Mouse (Mus musculus): ENCODE results near the gene Desi1. TPM values are rescaled to one million over a fixed set of nuclear protein-coding genes. Genes with fewer than 3 reads are reported as not detected.

The Desi1 gene
- total RNA-seq (2021), result 100 to 1,000 TPM in 1 of 2 experiments, 10 to 100 TPM in 1; 54.2 to 105 TPM
- long read RNA-seq, experiment 1, transcript Desi1-206 (6 exons, 2,934 nt), result major isoform, 85 of 158 reads
- long read RNA-seq, experiment 1, transcript Desi1-205 (5 exons, 2,854 nt), result minor isoform, 7 of 158 reads
- long read RNA-seq, experiment 1, partial matches to known transcripts, result 0 of 158 reads
- long read RNA-seq, experiment 1, other reads (novel, unspliced or antisense), result 66 of 158 reads
- long read RNA-seq, experiment 2, transcript Desi1-206 (6 exons, 2,934 nt), result major isoform, 19 of 46 reads
- long read RNA-seq, experiment 2, partial matches to known transcripts, result 1 of 46 reads
- long read RNA-seq, experiment 2, other reads (novel, unspliced or antisense), result 24 of 46 reads

- no peak for DNase-seq
Observed at GRCm38 (mm10) chr15:82033762-82034161, at the start of gene Desi1. Gene Desi1 (minus strand): TSS chr15:82033862.

GRCm38 (mm10) chr15:82081161-82081560 lies 47.5 kb upstream of the Desi1 start:
- DNase-seq, result peak; percentile 28 to 41

- no peak for DNase-seq
Observed at GRCm38 (mm10) chr15:82079883-82080282, 46.2 kb upstream of the Desi1 start.

DNA sequence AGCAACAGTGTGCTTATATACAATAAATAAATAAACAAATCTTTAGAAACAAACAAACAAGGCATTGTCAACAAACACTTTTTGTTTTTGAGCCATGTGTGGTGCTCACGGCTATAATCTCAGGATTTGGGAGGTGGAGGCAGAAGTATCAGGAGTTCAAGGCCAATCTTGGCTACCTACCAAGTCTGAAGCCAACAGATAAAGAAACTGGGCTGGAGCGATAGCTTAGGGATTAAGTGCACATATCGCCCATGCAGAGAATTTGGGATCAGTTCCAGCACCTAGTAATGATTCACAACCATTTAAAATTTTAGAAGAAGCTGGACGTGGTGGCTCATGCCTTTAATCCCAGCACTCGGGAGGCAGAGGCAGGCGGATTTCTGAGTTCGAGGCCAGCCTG lies 39.8 kb upstream of the Desi1 start:
- no peak for DNase-seq

GRCm38 (mm10) chr15:82071816-82072469 lies 38.3 kb upstream of the Desi1 start:
- DNase-seq, result no peak

DNA sequence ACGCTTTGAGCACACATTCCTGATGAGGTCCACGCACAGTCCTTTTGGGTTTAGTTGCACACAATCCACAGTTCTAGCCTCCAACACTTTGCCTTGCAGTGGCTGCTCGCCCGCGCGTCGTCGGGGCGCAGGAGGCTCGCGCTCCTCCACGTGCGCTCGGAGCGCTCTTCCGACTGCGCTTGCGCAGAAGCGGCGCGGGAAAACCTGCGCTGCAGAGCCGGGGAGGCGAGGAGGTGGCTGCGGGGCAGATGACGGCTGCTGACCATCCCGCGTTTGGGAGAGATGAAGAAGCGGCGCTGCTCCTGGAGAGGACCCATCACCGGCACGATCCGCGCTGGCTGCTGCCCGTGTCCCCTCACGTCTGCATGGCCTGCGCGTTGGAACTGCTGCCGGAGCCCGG lies 36.2 kb upstream of the Desi1 start, which contains the start of gene Mei1:
Gene Mei1, plus strand, starts transcription at position 99 of the 400 bp plus-strand sequence.
- DNase-seq, result no peak

- peak; percentile 66 to 86 for DNase-seq
Observed at GRCm38 (mm10) chr15:82065511-82065910, 31.8 kb upstream of the Desi1 start.

DNA sequence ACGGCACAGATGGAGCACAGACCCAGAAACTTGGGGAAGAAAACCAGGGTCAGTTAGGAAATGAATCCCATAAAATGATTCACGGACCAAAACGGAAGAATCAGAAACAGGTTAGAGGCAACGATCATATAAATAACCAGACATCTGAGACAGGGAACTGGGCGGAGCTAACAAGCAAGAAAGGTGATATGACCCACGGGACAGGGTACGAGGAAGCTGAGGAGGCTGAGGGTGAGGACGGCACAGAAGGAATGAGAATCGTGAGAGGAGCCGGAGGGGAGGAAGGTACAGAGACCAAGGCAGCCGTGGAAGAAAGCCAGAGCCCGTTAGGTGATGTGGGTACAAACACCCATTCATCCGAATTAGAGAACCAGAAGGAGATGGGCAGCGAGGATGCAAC lies 30.2 kb upstream of the Desi1 start:
- no peak for DNase-seq

GRCm38 (mm10) chr15:82058719-82059201 lies 25.1 kb upstream of the Desi1 start, which contains the start of gene 4930407I10Rik:
Gene 4930407I10Rik (plus strand): TSS chr15:82059151.
- DNase-seq, result peak; percentile 12 to 43

- DNase-seq, result no peak
Observed at GRCm38 (mm10) chr15:82052544-82052943, 18.9 kb upstream of the Desi1 start.

DNA sequence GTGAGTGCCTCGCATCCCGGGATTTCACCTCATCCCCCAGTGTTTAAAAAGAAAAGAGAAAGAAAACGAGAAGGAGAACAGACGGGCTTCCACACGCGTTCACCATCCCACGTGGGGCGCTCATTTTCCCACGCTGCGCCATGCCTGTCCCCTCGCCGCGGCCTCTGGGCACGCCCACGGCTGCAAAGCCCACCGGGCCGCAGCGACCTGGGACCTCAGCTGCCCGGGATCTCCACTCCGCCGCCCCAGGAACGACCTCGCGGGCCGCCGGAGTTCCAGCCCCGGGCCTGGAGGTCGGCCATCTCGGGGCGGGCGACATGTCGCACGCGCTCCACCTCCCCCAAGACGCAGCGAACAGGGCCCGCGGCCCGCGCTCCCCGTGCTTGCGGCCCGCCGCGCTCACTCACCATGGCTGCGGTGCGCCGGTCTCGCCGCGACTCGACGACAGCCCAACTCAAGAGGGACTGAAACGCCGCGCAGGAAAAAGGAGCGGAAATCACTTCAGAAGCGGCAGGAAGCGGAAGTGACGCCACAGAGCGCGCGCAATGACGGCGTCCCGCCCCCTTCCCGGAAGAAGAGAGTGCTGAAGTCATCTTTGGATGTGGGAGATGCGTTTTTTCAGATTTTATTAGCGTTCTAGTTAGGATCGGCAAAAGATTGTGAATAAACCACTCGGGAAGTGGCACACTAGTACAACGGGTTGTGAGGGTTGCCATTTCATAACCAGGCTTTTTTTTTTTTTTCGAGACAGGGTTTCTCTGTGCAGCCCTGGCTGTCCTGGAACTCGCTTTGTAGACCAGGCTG lies 13.6 kb upstream of the Desi1 start, which contains the start of gene Snu13:
Gene Snu13, minus strand, starts transcription at position 519 of the 804 bp plus-strand sequence.
- peak; percentile 94 to 95 for DNase-seq

GRCm38 (mm10) chr15:82046246-82046891 lies 12.7 kb upstream of the Desi1 start:
- peak; percentile 26 to 33 for DNase-seq

GRCm38 (mm10) chr15:82044166-82044784 lies 10.6 kb upstream of the Desi1 start:
- DNase-seq, result peak in 1 of 2 experiments; percentile 16

DNA sequence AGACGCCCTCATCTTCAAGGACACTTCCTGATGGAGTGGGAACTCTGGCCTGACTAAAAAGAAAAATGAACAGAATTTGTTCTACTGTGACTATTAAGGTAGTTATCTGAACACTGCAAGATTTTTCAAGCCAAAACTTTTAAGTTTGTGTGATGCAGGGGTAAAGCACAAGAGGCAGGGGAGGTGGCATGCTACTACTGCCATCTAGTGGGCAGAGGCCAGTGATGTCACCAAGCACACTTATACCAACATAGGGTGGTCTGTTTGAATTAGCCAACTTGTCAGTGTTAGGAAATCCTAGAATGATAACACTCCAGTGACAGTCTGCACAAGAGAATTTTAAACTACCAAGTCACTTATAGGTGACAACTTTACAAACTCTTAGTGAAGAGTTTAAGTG lies 7.0 kb upstream of the Desi1 start:
- peak; percentile 53 to 55 for DNase-seq

DNA sequence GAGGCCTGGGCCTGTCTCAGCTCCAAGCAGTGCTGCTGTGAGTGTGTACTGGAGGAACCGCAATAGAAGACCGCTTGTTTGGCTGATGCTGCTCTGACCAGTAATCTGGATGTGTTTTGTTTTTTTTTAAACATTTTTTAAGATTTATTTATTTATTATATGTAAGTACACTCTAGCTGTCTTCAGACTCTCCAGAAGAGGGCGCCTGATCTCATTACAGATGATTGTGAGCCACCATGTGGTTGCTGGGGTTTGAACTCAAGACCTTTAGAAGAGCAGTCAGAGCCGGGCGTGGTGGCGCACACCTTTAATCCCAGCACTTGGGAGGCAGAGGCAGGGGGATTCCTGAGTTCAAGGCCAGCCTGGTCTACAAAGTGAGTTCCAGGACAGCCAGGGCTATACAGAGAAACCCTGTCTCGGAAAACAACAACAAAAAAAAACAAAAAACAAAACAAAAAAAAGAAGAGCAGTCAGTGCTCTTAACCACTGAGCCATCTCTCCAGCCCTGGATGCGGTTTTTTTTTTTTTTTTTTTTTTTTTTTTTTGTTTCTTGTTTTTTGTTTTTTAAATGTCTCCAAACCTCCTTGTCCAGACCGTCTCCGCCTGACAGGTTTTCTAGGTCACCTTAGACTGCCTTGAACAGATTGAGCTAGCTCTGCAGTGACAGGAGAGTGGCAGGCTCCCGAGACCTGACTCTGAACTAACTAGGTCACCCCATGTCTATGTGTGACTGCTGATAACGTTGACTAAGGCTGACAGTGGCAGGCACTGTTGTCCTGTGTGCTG lies 2.4 kb upstream of the Desi1 start:
- peak; percentile 25 to 48 for DNase-seq

DNA sequence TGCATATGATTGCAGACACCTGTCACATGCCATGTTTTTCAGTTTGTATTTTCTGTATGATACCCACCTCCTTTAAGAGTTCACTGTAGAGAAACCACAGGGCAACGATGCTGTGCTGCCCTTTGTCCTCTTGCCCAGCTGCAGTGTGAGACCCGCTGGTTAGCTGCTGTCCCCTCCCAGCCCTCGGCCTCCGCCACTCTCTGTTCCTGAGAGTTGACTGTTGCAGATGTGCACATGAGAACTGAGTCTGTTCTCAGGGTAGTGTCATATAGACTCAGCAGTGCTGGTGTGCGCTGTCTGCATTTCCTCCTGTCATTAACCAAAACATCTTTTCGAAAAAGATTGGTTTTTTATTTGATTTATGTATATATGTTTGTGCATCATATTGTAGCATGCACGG lies 1.3 kb downstream of the Desi1 start:
- no peak for DNase-seq

DNA sequence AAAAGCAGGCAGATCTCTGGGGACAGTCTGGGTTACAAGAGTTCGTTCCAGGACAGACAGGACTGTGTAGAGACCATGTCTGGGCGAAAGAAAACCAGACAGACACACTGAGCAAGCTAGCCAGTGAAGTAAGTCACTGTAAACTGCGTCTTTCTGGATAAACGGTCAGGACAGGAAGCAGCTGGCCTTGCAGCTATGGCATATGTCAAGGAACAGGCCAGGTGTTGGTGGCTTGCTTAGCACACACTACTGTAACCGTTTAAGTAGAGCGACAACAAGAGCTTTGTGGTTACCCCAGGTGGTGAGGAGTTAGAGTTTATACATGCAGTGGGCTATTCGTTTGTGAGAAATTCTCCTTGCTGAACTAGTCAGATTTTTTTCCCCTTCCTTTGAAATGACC lies 5.9 kb downstream of the Desi1 start:
- DNase-seq, result no peak

DNA sequence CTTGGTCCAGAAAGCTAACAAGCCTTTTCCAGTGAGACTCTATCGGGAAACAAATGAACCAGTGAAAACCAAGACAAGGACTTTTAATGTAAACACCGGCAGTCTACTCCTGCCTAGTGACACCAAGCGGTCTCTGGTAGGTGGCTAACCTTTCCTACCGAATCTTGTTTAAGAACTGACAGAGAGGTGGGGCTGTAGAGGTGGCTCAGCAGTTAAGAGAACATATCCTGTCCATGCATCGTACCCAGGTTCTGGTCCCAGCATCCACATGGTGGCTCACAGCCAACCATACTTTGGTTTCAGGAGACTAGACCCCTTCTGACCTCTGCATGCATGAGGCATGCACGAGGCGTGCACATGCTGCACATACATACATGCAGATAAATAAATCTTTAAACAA lies 6.4 kb downstream of the Desi1 start:
- no peak for DNase-seq

DNA sequence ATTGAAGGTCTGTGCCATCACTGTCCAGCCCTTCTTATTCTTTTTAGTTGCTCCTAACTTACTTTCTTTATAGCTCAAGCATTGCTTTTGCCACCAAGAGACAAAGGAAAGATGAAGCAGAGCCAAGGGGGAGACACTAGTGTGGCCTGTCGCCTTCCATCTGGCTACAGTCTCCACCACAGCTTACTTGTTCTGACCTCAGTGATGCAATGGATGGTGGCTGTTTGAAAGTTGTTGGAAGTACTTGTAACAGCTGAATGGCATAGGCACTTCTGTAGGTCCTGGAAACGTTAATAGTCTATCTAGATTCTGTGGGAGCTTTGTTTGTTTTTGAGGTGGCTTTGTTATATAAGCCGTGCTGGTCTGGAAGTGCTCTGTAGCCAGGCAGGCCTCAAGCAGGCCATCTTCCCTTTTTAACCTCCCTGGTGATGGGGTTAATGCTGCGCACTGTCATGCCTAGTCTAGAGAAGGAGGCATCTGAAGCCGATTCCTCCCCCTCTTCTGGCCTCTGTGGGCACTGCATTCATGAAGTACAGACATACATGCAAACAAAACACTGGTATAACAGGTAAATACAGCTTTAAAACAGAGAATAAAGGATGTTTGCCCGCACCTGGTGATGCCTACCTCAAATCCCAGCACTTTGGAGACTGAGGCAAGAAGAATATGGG lies 9.6 kb downstream of the Desi1 start:
- no peak for DNase-seq
